Mouse (Mus musculus): ENCODE measurements around the gene Tubgcp5.
"Not testable (repeated sequence)": the region's sequence is repeated elsewhere in the genome, so short reads cannot be mapped to it uniquely, and the experiment has no call there.

- not testable (repeated sequence) for TF ChIP-seq CTCF, EP300 (IDR thresholded peaks at IDR 0.05; ENCODE audit: low read depth)
Measured at GRCm38 (mm10) chr7:55790586-55790985, 3.4 kb upstream of the Tubgcp5 start.

Data from heart, postnatal 0 days (tissue).